Mouse (Mus musculus): ENCODE measurements around the gene 1700029H14Rik. TPM values are rescaled to one million over a fixed set of nuclear protein-coding genes. Genes with fewer than 3 reads are reported as not detected.

The 1700029H14Rik gene
- polyA plus RNA-seq, 1 experiment, result 5.1 TPM

- peak overlapping the region; percentile 74 for H3K27ac ChIP-seq (ENCODE audit: control insufficient read depth, insufficient read depth, low read depth, low read length, poor library complexity)
- 6% methylated on average over 7 of the region's 7 CpGs for WGBS
- H3K4me3 ChIP-seq (replicated peaks; ENCODE audit: control insufficient read depth, low read depth, low read length), result peak overlapping the region; percentile 40
- TF ChIP-seq CTCF (IDR thresholded peaks at IDR 0.05; ENCODE audit: control insufficient read depth, insufficient read depth, low read length) (no peak), POLR2A (IDR thresholded peaks at IDR 0.05; ENCODE audit: borderline replicate concordance, control insufficient read depth, low read depth, low read length) (peak; percentile 64; the same call in 1 of the 2 replicates)
- peaks cover 18% of the 10 kb centered on the region for H3K4me1 ChIP-seq (ENCODE audit: control insufficient read depth, insufficient read depth, low read length)
These were observed 37.9 kb upstream of the 1700029H14Rik start for GRCm38 (mm10) chr8:13600204-13600603.

- H3K4me1 ChIP-seq (ENCODE audit: control insufficient read depth, insufficient read depth, low read length), result peaks cover 23% of the 10 kb centered on the region
- H3K4me3 ChIP-seq (replicated peaks; ENCODE audit: control insufficient read depth, low read depth, low read length), result no peak overlapping the region
- 62% methylated on average over 6 of the region's 6 CpGs for WGBS
- no peak for TF ChIP-seq POLR2A (IDR thresholded peaks at IDR 0.05; ENCODE audit: borderline replicate concordance, control insufficient read depth, low read depth, low read length)
- no peak for TF ChIP-seq CTCF (IDR thresholded peaks at IDR 0.05; ENCODE audit: control insufficient read depth, insufficient read depth, low read length)
- H3K27ac ChIP-seq (ENCODE audit: control insufficient read depth, insufficient read depth, low read depth, low read length, poor library complexity), result no peak overlapping the region
These were observed 35.5 kb upstream of the 1700029H14Rik start for GRCm38 (mm10) chr8:13597777-13598176.

GRCm38 (mm10) chr8:13595861-13596260 is 33.6 kb upstream of the 1700029H14Rik start:
- 70% methylated on average over 6 of the region's 6 CpGs for WGBS
- peak; percentile 65 for TF ChIP-seq CTCF (IDR thresholded peaks at IDR 0.05; ENCODE audit: control insufficient read depth, insufficient read depth, low read length)
- TF ChIP-seq POLR2A (IDR thresholded peaks at IDR 0.05; ENCODE audit: borderline replicate concordance, control insufficient read depth, low read depth, low read length), result no peak
- Histone ChIP-seq H3K4me1 (ENCODE audit: control insufficient read depth, insufficient read depth, low read length) (peaks cover 21% of the 10 kb centered on the region), H3K4me3 (replicated peaks; ENCODE audit: control insufficient read depth, low read depth, low read length) (no peak overlapping the region), H3K27ac (ENCODE audit: control insufficient read depth, insufficient read depth, low read depth, low read length, poor library complexity) (peak overlapping the region; percentile 53)

DNA sequence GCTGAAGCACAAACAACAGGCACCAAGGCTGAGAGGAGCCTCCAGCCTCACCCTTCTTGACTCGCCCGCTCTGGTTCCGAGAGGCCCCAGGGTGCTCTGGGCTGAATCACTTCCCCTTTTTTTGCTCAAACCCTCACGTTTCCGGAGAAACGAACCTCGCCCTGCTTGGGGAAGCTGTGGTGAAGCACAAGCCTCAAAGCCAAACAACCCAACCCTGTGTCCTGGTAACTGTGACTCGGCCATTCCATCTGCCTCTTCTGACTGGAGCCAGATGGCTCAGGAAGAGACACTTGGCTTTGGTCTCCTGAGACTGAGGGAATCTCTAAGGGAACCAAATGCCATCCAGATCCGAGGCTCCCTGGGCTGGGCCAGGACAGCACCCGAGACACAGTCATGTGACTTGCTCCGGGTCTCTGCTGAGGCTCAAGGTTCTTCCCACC is 32.6 kb upstream of the 1700029H14Rik start:
- Histone ChIP-seq H3K27ac (ENCODE audit: control insufficient read depth, insufficient read depth, low read depth, low read length, poor library complexity) (peak overlapping the region; percentile 96), H3K4me1 (ENCODE audit: control insufficient read depth, insufficient read depth, low read length) (peaks cover 20% of the 10 kb centered on the region), H3K4me3 (replicated peaks; ENCODE audit: control insufficient read depth, low read depth, low read length) (no peak overlapping the region)
- 2% methylated on average over 11 of the region's 11 CpGs for WGBS
- TF ChIP-seq POLR2A (IDR thresholded peaks at IDR 0.05; ENCODE audit: borderline replicate concordance, control insufficient read depth, low read depth, low read length) (peak; percentile 60; the same call in 1 of the 2 replicates), CTCF (IDR thresholded peaks at IDR 0.05; ENCODE audit: control insufficient read depth, insufficient read depth, low read length) (no peak)

DNA sequence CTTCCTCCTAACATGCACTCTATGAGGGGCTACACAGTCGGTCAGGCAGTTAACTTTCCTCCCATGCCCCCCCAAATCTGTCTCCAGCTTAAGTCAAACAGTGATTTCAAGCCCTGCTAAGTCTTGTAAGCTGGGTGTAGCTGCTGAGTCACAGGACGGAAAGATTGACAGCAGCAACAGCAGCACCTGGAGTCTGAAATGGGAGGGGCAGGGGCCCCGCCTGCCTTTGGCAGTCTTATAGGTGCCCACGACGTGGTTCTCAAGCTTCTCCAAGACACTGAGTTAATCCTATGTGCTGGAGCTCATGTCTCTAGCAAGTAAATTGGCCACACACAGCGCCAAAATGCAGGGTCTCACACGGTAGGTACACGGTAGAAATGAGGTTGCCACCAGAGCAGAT is 31.1 kb upstream of the 1700029H14Rik start:
- Histone ChIP-seq H3K27ac (ENCODE audit: control insufficient read depth, insufficient read depth, low read depth, low read length, poor library complexity) (no peak overlapping the region), H3K4me1 (ENCODE audit: control insufficient read depth, insufficient read depth, low read length) (peaks cover 14% of the 10 kb centered on the region), H3K4me3 (replicated peaks; ENCODE audit: control insufficient read depth, low read depth, low read length) (no peak overlapping the region)
- no peak for TF ChIP-seq CTCF (IDR thresholded peaks at IDR 0.05; ENCODE audit: control insufficient read depth, insufficient read depth, low read length)
- TF ChIP-seq POLR2A (IDR thresholded peaks at IDR 0.05; ENCODE audit: borderline replicate concordance, control insufficient read depth, low read depth, low read length), result no peak
- WGBS, result 55% methylated on average over 8 of the region's 8 CpGs

DNA sequence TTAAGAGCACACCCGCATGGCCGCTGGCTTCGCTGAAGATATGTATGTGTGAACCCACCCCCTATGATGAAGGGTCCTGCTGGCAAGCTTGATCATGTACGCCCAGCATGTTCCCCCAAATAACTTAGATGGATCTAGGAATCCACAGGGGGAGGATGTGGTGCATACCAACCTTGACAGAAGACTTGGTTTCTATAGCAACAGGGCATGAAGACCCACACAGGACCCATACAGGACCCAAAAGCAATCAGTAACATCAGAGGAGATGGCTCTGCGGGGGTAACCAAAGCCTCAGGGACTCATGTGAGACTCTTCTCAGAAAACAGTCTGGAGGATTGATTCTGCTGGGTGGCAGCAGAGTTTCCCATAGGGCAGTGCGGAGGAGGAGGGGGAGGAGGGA is 29.0 kb upstream of the 1700029H14Rik start:
- TF ChIP-seq POLR2A (IDR thresholded peaks at IDR 0.05; ENCODE audit: borderline replicate concordance, control insufficient read depth, low read depth, low read length) (no peak), CTCF (IDR thresholded peaks at IDR 0.05; ENCODE audit: control insufficient read depth, insufficient read depth, low read length) (no peak)
- H3K27ac ChIP-seq (ENCODE audit: control insufficient read depth, insufficient read depth, low read depth, low read length, poor library complexity), result no peak overlapping the region
- H3K4me3 ChIP-seq (replicated peaks; ENCODE audit: control insufficient read depth, low read depth, low read length), result no peak overlapping the region
- H3K4me1 ChIP-seq (ENCODE audit: control insufficient read depth, insufficient read depth, low read length), result peaks cover 9% of the 10 kb centered on the region
- WGBS, result 90% methylated on average over 6 of the region's 6 CpGs

- TF ChIP-seq POLR2A (IDR thresholded peaks at IDR 0.05; ENCODE audit: borderline replicate concordance, control insufficient read depth, low read depth, low read length) (no peak), CTCF (IDR thresholded peaks at IDR 0.05; ENCODE audit: control insufficient read depth, insufficient read depth, low read length) (no peak)
- WGBS, result 77% methylated on average over 6 of the region's 6 CpGs
- Histone ChIP-seq H3K4me1 (ENCODE audit: control insufficient read depth, insufficient read depth, low read length) (peaks cover 6% of the 10 kb centered on the region), H3K27ac (ENCODE audit: control insufficient read depth, insufficient read depth, low read depth, low read length, poor library complexity) (no peak overlapping the region), H3K4me3 (replicated peaks; ENCODE audit: control insufficient read depth, low read depth, low read length) (no peak overlapping the region)
These were observed 26.8 kb upstream of the 1700029H14Rik start for GRCm38 (mm10) chr8:13589071-13589470.

- TF ChIP-seq CTCF (IDR thresholded peaks at IDR 0.05; ENCODE audit: control insufficient read depth, insufficient read depth, low read length), result no peak
- no peak for TF ChIP-seq POLR2A (IDR thresholded peaks at IDR 0.05; ENCODE audit: borderline replicate concordance, control insufficient read depth, low read depth, low read length)
- 86% methylated on average over 8 of the region's 8 CpGs for WGBS
- H3K4me1 ChIP-seq (ENCODE audit: control insufficient read depth, insufficient read depth, low read length), result no peaks in the 10 kb centered on the region; the same call in 1 of the 2 replicates
- H3K27ac ChIP-seq (ENCODE audit: control insufficient read depth, insufficient read depth, low read depth, low read length, poor library complexity), result no peak overlapping the region
- H3K4me3 ChIP-seq (replicated peaks; ENCODE audit: control insufficient read depth, low read depth, low read length), result no peak overlapping the region
These were observed 22.4 kb upstream of the 1700029H14Rik start for GRCm38 (mm10) chr8:13584652-13585051.

- WGBS, result 87% methylated on average over 6 of the region's 6 CpGs
- Histone ChIP-seq H3K27ac (ENCODE audit: control insufficient read depth, insufficient read depth, low read depth, low read length, poor library complexity) (no peak overlapping the region), H3K4me1 (ENCODE audit: control insufficient read depth, insufficient read depth, low read length) (no peaks in the 10 kb centered on the region), H3K4me3 (replicated peaks; ENCODE audit: control insufficient read depth, low read depth, low read length) (no peak overlapping the region)
- TF ChIP-seq CTCF (IDR thresholded peaks at IDR 0.05; ENCODE audit: control insufficient read depth, insufficient read depth, low read length) (no peak), POLR2A (IDR thresholded peaks at IDR 0.05; ENCODE audit: borderline replicate concordance, control insufficient read depth, low read depth, low read length) (no peak)
These were observed 15.6 kb upstream of the 1700029H14Rik start for GRCm38 (mm10) chr8:13577869-13578268.

Data from bone marrow, adult 2 months (tissue).